Mouse (Mus musculus): Measurements from ENCODE around the gene Uox.

Uox gene

DNA sequence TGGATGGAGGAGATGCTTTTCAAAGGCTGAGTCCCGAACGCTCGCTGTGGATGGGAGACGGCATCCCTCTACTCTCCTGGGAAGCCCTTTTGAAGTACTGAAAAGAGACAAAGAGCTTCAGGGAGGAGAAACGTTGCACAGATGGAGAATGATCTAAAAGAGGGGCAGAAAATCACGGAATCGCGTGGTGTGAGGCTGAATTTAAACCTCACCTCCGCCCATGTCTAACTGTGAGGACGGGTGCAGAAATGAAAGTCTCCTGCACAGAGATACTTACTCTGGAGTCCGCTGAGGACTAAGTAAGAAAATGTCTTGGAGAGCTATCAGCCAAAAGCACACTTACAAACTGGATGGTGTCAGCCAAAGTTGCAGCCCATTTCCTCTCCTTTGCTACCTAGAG, 51.7 kb downstream of the Uox start:
- no peak for DNase-seq (ENCODE audit: low spot score in 2 of 2)

DNA sequence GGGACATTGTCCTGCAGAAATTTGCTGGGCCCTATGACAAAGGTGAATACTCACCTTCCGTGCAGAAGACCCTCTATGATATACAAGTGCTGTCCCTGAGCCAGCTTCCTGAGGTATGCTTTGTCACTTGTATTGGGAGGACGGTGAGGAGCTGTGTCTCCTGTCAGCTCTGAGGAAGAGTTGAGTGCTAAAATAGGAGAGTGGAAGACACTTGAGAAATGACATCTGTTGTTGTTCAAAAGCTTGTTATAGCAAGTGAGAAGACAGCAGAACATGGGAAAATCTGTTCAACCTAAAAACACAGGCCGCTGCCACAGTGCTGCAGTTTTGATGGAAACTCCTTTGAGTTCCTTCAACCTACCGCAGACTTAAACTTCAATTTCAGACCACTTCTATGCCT, 55.5 kb downstream of the Uox start:
- no peak for DNase-seq (ENCODE audit: low spot score in 2 of 2)

DNA sequence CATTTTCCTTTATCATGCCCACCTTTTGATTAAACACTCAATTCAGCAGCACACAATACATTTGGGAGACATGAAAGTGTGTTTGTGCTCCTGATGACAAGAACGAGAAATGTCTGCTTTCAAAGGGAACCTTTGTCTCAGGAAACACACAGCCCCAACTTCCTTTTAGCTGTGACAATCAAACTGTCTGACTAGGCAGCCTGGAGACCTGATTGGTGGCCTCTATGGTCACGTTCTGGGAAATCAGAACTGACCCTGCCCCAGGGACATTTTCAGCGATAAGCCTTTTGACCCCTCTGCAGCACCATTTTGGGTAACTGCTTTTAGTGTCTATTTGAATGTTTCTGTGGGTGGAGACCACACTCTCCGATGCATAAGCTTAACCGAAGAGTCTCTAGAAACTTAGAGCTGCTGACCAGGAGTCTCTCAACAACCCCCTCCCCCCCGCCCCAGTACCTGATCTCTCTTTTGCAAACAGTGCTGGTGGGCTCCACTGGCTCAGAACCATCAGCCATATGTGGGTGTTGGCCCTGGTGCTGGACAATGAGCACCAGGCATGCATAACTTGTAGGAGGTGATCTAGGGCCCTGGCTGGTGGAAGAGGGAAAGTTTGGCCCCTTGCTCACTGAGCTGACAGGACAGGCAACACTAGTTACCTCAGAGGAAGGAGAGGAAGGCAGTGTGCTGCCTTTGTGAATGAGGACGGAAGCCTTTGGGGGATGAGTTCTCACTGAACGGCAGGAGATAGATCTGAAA, 58.2 kb downstream of the Uox start:
- no peak for DNase-seq (ENCODE audit: low spot score in 2 of 2)

DNA sequence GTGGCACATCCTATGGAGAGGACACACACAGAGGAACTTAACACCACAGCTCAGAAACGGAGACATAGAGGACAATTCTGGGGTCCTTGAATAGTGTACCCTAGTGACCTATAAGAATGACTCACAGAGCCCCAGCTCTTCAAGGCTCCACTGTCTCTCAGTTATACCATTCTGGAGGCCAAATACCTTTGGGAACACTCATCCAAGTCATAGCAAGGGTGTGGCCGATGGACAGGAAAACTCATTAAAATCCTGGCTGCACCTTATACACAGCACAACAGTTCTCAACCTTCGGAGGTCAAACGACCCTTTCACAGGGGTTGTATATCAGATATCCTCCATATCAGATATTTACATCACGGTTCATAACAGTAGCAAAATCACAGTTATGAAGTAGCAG, 62.3 kb downstream of the Uox start:
- no peak for DNase-seq (ENCODE audit: low spot score in 2 of 2)

DNA sequence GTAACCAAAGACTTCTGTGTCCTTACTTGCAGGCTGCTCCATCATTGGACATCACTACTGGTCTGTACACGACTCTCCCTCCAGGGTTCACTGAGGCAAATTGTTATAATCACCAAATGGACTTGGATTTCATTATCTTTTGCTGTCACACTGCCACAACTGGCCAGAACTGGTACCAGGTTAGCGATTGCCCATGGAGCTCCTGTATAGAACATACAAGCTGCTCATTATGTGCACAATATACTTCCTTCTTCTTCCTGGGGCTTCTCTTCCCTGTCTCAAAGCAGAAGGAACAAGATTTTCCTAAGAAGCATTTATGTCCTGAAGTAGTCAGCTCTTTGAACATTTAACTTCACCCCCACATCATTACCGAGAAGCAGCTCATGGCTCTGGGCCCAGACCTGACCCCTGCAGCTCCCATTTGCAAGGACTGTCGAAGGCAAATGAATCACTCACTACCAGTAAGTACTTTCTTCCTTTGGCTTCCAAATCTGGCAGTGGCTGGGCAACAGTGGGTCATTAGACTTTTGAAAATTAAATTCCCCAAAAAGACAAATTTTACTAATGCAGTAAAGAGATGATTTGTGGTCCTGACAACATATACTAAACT, 71.7 kb downstream of the Uox start:
- no peak for DNase-seq (ENCODE audit: low spot score in 2 of 2)

DNA sequence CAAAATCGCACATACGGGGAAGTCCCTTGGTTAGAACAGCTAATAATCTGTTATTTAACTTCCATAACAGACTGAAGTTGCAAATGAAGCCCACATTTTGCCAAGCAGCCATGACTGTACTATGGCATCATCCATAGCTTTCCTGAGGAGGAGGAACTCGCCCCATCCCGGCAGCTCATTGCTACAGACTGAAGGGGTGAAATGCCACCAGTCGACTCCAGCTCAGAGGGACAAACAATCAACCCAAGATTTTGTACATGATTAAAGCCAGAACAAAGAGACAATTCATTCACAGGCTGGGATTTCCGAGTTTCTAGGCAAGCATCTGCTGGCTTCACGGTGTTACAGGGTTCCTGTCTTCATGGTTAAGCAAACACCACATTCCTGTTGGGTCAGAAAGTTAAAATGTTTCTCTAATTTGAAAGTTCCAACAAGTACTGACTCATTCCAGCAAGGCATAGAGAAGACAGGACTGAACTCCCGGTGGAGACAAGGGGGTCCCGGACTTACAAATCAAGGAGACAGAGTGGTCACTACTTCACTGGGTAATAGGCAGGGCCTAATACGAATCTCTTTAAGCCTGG, 79.2 kb downstream of the Uox start:
- no peak for DNase-seq (ENCODE audit: low spot score in 2 of 2)

DNA sequence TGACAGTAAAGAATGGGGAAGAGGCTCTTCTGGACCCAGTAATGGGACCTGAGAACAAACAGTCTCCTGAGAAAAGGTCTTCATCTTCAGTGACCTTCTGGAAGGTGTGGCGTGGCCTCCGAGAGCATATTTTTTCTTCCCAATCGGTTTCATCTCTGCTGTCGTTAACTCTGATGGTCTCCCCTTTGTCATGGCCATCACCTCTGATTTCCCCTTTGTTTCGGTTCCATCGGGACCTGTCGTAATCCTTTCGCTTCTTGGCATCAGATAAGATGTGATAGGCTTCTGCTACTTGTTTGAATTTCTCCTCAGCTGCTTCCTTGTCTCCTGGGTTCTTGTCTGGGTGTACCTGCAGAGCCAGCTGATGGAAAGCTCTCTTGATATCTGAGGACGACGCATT, 80.5 kb downstream of the Uox start:
- DNase-seq (ENCODE audit: low spot score in 2 of 2), result no peak

DNA sequence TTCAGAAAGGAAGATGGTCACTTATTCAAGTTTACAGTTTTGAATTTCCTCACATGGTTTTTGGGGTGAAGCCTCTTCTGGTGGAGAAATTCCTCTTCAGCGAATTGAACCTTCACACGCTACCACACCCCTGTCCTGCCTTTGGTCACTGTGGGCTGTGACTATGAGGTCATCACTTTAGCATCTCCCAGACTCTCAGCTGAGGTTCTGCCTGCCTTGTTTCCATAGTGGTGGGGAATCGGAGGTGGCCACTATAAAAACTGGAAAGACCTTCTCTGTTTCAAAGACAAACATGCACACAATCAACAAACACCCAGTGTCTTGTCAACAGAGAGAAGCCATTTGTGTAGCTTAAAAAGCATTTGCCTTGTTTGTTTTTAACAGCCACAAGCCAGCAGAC, 81.0 kb downstream of the Uox start, which contains the start of gene 4930503B20Rik:
Gene 4930503B20Rik (minus strand): TSS at position 101 of the 400 bp plus-strand sequence.
- no peak for DNase-seq (ENCODE audit: low spot score in 2 of 2)

DNA sequence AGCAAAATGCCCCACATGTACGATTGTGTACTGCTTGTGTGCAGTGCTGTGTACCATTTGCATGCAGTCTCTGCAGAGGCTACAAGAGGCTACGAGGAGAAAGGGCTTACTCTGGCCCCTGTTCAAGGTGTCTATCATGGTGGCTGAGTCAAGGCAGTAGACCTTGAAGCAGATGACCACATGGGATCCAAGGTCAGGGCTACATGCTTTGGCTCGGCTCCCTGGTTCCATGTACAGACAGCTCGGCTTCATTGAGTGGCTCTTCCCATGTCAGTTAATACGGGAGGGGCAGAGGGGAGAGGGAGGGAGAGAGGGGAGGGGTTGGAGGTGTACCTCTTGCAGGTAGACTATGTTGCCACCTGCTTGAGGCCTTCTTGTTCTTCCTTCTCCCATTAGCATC, 82.2 kb downstream of the Uox start:
- DNase-seq (ENCODE audit: low spot score in 2 of 2), result no peak

DNA sequence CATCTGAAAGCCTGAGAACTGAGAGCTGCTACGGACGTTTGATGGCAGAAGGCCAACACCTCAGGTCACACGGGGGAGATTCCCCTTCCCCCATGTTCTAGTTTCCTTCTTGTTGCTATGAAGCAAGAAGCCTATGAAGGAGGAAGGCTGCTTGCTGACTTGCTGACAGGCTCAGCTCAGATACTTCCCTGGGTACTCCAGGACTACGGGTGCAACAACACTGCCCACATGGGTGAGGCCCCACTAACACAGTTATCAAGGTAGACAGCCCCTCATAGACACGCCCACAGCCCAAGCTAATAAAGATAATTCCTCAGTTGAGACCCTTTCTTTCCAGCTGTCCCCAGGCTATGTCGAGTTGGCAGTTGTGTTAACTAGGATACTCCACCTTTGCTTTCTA, 83.5 kb downstream of the Uox start:
- DNase-seq (ENCODE audit: low spot score in 2 of 2), result no peak

DNA sequence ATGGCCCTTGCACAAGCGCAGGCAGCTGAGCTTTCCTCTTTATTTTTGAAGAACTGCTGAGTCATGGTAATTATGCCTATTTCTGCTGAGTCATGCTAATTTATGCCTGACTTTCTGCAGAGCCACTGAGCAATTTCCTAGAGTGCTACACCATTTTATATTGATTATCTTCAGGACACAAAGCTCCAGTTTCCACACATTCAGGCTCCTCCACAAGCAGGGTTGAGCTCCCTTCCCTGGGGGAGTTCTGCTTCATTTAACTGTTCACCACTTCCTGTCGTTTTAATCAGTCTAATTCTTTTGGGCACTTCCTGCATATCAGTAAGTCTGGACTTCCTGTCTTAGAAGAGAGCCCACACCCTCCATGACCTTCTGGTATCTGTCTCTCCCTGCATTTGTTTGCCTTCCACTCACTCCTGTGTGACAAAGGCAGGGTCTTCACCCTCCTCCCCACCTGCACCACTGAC, 84.9 kb downstream of the Uox start:
- no peak for DNase-seq (ENCODE audit: low spot score in 2 of 2)

DNA sequence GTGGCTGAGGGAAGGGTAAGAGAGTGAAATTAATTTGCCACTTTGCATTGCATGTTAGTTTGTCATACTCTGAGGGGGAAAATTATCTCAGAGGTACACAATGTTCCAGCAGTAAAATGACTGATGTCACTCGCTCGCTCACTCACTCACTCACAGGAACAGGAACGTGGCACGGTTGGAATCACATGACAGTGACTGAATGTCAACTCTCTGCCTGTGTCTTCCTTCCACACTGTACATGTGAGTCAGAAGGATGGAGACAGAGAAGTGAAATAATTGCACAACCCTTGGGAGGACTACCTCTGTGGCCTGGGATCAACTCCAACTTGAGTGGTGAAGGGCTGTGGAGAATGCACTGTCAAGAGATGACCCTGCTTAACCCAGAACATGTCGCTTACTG, 87.2 kb downstream of the Uox start:
- no peak for DNase-seq (ENCODE audit: low spot score in 2 of 2)

DNA sequence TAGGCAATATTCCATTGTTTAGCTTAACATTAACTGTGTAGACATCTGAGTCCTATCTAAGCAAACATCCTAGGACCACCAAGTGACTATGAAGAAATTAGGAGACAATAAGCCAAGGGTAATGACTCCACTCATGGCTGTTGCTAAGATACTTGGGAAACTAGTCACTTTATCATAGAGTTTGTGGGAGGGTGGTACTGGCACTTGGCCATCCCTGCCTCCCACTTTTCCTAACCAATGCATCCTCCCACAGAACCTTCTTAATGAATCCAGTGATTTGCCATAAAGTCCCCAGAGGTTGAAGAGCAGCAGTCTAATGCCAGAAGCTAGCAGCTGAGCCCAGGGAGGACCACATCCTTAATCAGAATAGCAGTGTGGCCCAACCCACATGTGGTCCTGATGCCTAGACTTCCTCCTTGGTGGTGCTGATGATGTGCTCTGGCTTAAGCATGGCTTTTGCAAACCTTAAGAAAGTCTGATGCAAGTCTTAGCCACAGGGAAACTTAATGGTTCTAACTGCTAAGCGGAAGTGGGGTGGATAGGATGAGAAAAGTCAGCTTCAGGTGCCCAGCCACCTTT, 87.9 kb downstream of the Uox start:
- DNase-seq (ENCODE audit: low spot score in 2 of 2), result no peak

DNA sequence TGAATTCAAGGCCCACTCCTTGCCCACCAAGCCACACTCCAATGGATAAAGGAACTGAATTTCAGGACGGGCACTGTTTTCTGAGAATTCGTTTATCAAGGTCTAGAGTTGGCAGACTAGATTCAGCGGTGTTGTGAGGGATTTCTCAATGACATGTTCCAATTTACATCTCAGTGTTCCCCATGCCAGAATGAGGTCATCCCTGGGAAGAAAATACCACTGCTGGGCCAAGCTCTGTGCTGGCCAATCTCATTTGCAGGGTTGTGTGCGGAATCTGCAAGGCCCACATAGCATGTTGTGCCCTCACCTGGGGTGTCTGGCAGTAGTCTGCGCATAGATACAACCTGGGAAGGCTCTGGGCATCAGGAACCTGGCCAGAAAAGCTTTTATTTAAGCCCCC, 89.1 kb downstream of the Uox start:
- DNase-seq (ENCODE audit: low spot score in 2 of 2), result peak in 1 of 2 experiments; percentile 11

DNA sequence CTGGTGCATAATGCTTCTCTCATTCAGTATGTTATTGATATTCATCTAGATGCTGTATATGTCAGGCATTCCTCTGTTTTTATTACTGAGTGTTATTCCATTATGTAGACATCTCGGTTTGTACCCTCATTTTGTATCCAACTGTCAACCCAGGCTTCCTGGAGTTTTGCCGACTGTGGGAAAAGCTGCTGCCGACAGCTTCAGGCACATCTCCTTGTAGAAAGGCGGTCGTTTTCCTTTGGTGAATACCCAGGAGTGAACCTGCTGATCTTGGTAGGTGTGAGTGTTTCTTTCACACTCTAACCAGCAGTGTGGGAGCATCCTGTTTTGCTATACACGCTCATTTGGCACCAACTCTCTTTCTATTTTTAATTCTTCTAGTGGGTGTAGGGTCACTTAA, 90.8 kb downstream of the Uox start:
- no peak for DNase-seq (ENCODE audit: low spot score in 2 of 2)

DNA sequence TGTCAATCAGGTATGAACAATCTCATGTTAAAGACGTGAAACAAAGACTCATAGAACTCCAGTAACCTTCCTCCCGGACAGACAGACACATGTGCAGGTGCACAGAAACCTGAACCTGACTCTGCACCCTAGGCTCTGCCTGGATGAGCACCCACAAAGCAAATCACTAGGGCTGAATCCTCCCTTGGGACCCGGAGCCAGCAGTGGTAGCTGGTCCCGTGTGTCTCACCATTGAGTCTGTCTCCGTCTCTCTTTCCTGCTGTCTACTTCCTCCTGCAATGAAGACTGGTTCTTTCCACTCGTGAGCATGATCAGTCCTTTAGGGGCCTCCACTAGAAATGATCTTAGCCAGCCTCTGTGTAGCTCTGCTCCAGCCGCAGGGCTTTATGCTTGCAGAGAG, 91.7 kb downstream of the Uox start:
- DNase-seq (ENCODE audit: low spot score in 2 of 2), result no peak

DNA sequence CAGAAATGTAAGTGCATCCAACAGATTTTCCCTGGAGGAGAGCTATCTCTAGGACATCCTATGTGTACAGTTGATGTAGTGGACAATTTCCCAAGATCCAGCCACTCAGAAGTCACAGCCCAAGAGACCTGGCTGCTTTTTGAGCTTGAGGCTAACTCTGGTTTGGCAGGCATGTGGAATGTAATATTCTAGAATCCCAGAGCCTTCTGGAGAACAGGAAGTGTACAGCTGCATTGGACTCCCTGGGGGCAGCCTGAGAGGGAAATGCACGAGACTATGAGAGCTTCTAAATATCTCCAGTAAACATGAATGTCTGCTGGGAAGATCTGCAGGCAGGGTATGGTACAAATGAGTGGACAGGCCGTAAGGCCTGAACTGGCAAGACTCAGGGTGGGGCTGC, 100.9 kb downstream of the Uox start:
- peak; percentile 49 to 59 for DNase-seq (ENCODE audit: low spot score in 2 of 2)

DNA sequence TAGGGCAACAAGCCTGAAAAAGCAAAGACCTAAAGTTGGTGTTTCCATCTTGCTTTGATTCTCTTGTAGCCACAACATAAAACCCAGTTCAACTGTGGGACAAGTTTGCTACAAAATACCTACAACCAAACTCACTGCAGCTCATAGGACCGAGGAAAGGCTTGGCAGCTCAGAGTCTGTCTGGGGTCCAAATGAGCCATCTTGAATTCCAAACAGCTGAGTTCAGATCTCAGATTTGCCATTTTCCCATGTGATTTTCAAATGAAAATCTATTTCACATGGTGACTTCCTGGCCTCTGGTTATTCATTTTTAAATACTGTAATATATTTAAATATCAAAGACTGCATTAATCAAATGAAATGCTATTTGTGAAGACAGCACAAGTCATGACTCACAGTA, 104.9 kb downstream of the Uox start:
- DNase-seq (ENCODE audit: low spot score in 2 of 2), result no peak

DNA sequence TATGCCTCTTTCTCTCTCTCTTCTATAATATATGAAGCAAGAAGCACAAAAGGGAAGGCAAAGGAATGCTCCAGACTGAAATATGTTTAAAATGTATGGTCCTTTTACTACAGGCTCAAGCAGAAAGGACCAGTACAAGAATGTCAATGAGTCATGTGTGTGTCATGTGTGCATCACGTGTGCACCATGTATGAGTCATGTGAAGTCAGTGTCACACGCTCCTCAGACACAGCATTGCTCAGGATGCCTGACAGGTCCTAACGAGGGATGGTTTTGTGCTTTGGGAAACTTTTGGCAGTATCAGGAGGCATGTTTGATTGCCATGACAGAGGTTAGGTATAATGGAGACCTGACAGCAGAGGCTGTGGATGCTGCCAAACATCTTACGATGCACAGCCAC, 106.0 kb downstream of the Uox start:
- DNase-seq (ENCODE audit: low spot score in 2 of 2), result no peak

DNA sequence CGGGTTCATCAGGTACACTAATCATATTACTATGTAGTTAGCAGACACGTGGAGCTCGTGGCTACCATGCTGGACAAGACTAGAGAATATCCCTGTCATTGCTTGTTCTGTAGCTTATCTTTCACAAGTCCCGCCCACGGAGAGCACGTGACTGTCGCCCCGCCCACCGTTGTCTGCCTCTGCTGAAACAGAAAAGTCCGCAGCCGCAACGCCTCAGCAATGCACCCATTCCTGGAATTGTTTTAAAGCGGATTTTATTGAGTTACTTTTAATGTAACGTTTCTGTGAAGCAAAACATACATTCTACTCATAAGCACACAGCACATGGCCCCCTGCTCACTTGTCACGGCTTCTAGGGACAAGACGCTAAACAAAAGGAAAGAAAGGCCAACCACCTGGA, 109.4 kb downstream of the Uox start:
- no peak for DNase-seq (ENCODE audit: low spot score in 2 of 2)

DNA sequence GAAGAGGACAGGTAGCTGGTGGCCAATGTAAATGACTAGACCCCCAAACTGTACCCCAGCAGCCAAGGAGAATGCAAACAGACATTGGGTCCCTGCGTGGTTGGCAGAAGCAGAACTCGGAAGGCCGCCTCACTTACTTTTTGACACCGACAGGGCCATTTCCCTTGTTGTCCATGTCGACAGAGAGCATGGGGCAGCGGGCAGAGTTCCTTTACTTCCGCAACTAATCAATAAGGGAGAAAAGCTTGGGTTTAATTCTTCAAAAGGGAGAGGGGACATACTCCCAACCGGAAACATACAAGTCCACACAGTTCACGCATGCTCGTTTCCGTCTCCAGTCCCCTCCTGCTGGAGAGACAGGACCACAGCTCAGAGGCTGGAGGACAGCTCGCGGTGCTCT, 110.4 kb downstream of the Uox start:
- no peak for DNase-seq (ENCODE audit: low spot score in 2 of 2)

DNA sequence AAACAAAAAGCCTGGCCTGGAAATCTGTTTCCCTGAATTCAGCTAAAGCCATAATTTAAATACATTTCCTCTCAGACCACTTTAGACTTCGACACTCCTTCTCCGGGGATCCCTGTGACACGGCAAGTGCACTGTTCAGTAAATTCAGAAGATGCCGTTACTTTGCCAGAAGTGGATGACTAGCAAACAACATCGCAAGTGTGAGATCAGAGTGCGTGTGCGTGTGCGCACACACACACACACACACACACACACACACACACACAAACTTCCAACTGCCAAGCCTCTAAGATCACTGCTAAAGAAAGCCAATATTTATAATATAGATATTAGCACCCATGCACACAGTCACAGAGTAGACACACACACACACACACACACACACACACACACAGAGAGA, 111.5 kb downstream of the Uox start:
- no peak for DNase-seq (ENCODE audit: low spot score in 2 of 2)
